Mouse (Mus musculus) forebrain, embryonic 11.5 days (tissue): ENCODE results near the gene Bco1. TPM values are rescaled to one million over a fixed set of nuclear protein-coding genes. Genes with fewer than 3 reads are reported as not detected.

ENCODE experiments used
- ATAC-seq: fragments of 200-750 bp; cut with Nextera tagmentation; replicated peaks from 2 replicates; pipeline ENCODE4 v1.8.0; 2017; ENCODE audit warnings: moderate TSS enrichment; ENCODE audit not compliant: low FRiP score
- DNase-seq: peaks from one replicate; pipeline ENCODE4 v3.0.0-alpha.2; 2017; ENCODE audit warnings: low spot score
- H3K27ac ChIP-seq: fragments of 300-500 bp; sonication (generic); 2 replicates; pipeline ENCODE4 v1.5.1; 2014; ENCODE audit warnings: low read depth, low read length
- H3K27me3 ChIP-seq: fragments of 300-500 bp; sonication (generic); 2 replicates; pipeline ENCODE4 v1.6.1; 2014; ENCODE audit warnings: mild to moderate bottlenecking, low read length, mixed read lengths; ENCODE audit not compliant: control insufficient read depth, insufficient read depth
- H3K36me3 ChIP-seq: fragments of 300-500 bp; sonication (generic); 2 replicates; pipeline ENCODE4 v1.6.1; 2014; ENCODE audit warnings: mild to moderate bottlenecking, low read length, moderate library complexity, mixed read lengths; ENCODE audit not compliant: control insufficient read depth, insufficient read depth
- H3K4me1 ChIP-seq: fragments of 300-500 bp; sonication (generic); replicated peaks from 2 replicates; pipeline ENCODE4 v1.6.1; 2014; ENCODE audit warnings: low read length, mixed read lengths; ENCODE audit not compliant: control insufficient read depth, insufficient read depth
- H3K4me2 ChIP-seq: fragments of 300-500 bp; sonication (generic); 2 replicates; pipeline ENCODE4 v1.6.1; 2014; ENCODE audit warnings: low read depth, mild to moderate bottlenecking, low read length, moderate library complexity, mixed read lengths; ENCODE audit not compliant: severe bottlenecking
- H3K4me3 ChIP-seq: fragments of 300-500 bp; sonication (generic); 2 replicates; pipeline ENCODE4 v1.5.1; 2014; ENCODE audit warnings: low read depth, low read length
- H3K9ac ChIP-seq: fragments of 300-500 bp; sonication (generic); 2 replicates; pipeline ENCODE4 v1.6.1; 2014; ENCODE audit warnings: low read length
- H3K9me3 ChIP-seq: fragments of 300-500 bp; sonication (generic); 2 replicates; pipeline ENCODE4 v1.6.1; 2016; ENCODE audit warnings: low read length, mixed read lengths; ENCODE audit not compliant: control insufficient read depth
- WGBS: fragments of 180-500 bp; shearing (Covaris S2); extraction: QIAGEN DNeasy Blood & Tissue Kit; methylation state at CpG from one replicate; pipeline ENCODE4 v1.1.7; 2014; 5-methylcytosine and 5-hydroxymethylcytosine counted together
- polyA plus RNA-seq: library from polyadenylated mRNA; unstranded; fragments of >200 nt; fragmentation: Nextera tagmentation; extraction: Ambion mirVana; gene quantifications from 2 replicates; pipeline ENCODE4 v1.2.1, GENCODE M21; 2014

Gene Bco1
- polyA plus RNA-seq, 1 experiment from 2014 or later = not detected

DNA sequence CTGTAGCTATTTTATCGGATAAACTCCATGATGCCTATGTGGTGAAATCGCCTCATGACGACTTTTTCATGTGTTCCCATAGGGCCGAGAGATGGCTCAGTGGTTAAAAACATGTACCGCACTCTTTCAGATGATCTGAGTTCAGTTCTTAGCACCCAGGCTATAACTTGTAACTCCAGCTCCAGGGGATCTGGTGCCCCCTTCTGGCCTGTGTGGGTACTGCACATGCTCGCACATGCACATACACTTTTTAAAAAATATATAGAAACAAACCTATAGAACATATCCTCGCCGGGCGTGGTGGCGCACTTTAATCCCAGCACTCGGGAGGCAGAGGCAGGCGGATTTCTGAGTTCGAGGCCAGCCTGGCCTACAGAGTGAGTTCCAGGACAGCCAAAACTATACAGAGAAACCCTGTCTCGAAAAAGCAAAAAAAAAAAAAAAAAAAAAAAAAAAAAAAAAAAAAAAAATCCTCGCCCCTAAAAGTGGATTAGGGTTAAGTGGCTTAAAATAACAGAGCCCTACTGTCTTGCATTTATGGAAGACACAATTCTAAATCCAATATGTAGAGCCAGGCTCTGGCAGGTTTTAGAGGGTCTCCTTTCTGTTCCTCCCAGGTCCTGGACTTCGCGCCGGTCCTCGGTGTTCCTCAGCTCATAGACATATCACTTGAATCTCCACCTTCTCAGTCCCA, 13.5 kb downstream of the Bco1 start:
- ATAC-seq (no peak), DNase-seq (no peak)
- H3K27ac ChIP-seq = no peak overlapping the region
- H3K4me3 ChIP-seq = no peak overlapping the region
- no peak overlapping the region for H3K9ac ChIP-seq
- no peaks in the 10 kb centered on the region for H3K9me3 ChIP-seq
- WGBS = 89% methylated on average over 19 of the region's 19 CpGs
- H3K4me1 ChIP-seq = no peaks in the 10 kb centered on the region
- no peaks in the 10 kb centered on the region for H3K36me3 ChIP-seq
- H3K4me2 ChIP-seq = no peak overlapping the region
- H3K27me3 ChIP-seq = no peaks in the 10 kb centered on the region

DNA sequence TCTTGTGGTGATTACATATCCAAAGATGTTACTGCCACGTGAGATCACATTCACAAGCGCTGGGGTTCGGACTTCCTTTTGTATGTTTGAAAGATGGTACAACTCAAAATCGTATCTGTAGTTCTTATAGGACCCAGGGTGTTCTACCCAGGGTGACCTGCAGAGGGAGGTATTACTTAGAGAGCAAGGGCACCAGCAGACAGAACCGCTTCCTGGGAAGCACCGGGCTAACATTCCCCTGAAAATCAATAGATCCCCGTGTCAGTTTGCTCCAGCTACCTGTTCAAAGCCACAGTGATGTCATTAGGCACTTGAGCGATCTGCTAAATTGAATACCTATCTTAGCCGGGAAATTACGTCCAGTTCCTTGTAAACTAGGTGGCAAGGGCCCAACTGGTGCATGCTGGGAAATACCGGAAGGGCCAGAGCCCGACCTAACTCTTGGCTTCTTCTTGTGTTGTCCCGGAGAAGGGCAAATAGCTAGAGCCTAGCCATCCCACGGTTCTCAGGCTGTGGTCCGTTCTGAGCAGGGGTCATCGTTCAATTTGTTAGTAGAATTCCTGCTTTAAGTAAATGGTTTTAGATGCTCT, 14.2 kb downstream of the Bco1 start:
- Histone ChIP-seq H3K9me3 (no peaks in the 10 kb centered on the region), H3K36me3 (no peaks in the 10 kb centered on the region), H3K9ac (no peak overlapping the region), H3K4me2 (no peak overlapping the region), H3K27me3 (no peaks in the 10 kb centered on the region), H3K27ac (no peak overlapping the region), H3K4me3 (no peak overlapping the region), H3K4me1 (no peaks in the 10 kb centered on the region)
- ATAC-seq (no peak), DNase-seq (peak; percentile 59)
- WGBS = 57% methylated on average over 16 of the region's 16 CpGs

DNA sequence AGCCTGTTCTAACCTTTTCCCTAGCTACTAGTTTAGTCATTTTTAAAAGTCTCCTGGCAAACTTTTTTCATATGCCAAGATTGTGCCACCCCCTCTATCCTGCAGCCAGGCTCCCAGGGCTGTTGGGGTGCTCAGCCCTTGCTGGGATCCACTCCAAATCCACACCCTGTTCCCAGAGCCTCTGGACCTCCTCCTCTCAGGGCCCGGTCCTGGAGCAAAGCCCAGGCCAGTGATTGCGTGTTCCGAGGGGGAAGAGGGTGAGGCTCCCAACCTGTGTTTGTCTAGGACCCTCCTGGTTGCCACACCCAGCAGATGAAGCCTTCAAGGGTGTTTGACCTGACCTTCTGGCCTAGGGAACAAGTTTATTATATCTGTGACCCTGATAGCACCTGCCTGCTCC, 16.0 kb downstream of the Bco1 start:
- H3K4me1 ChIP-seq = 0 out of 2 replicates have a peak, but pooled peaks cover 2% of the 10 kb centered on the region
- H3K9ac ChIP-seq = no peak overlapping the region
- no peak for ATAC-seq
- no peaks in the 10 kb centered on the region for H3K27me3 ChIP-seq
- WGBS = 95% methylated on average over 3 of the region's 3 CpGs
- H3K27ac ChIP-seq = no peak overlapping the region
- no peaks in the 10 kb centered on the region for H3K9me3 ChIP-seq
- no peak overlapping the region for H3K4me2 ChIP-seq
- H3K4me3 ChIP-seq = no peak overlapping the region
- DNase-seq = no peak
- no peaks in the 10 kb centered on the region for H3K36me3 ChIP-seq

DNA sequence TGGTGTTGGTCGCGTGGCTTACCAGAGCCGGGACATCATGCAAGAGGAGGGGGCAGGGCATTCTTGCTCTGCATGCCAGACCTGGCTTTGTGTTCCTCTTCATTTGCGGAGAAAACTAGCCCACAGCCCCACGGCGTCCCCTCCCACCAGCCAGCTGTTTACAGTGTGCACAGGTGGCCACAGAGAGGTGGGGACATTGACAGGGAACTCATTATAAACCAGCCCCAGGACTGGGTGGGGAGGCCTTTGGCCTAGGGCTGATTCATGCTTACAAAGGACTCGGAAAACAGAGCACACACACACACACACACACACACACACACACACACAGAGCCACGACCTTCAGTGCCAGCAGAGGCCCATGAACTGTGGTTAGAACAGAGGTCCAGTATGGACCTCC, 16.6 kb downstream of the Bco1 start:
- Histone ChIP-seq H3K4me1 (0 out of 2 replicates have a peak, but pooled peaks cover 2% of the 10 kb centered on the region), H3K9me3 (no peaks in the 10 kb centered on the region), H3K4me3 (no peak overlapping the region), H3K27me3 (no peaks in the 10 kb centered on the region), H3K27ac (no peak overlapping the region), H3K36me3 (no peaks in the 10 kb centered on the region), H3K9ac (no peak overlapping the region), H3K4me2 (no peak overlapping the region)
- 75% methylated on average over 8 of the region's 8 CpGs for WGBS
- ATAC-seq = no peak
- DNase-seq = no peak

DNA sequence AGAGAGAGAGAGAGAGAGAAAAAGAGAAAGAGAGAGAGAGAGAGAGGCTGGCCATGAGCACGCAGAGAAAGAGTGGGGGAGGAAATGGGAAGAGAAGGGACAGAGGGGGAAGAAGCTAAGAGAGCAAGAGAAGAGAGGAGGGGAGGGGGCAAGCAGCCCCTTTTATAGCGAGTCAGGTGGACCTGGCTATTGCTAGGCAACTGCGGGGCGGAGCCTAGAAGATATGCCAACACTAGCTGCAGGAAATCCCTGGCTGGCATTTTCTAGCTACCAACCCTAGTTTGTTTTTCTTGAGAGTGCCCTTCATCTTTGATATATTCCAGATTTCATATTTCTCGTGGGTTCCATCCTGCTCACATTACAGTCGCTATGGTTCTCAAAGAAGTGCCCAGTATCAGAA, 19.4 kb downstream of the Bco1 start:
- H3K4me1 ChIP-seq = 0 out of 2 replicates have a peak, but pooled peaks cover 2% of the 10 kb centered on the region
- DNase-seq (no peak), ATAC-seq (no peak)
- no peak overlapping the region for H3K27ac ChIP-seq
- no peak overlapping the region for H3K4me2 ChIP-seq
- 48% methylated on average over 6 of the region's 6 CpGs for WGBS
- H3K9me3 ChIP-seq = no peaks in the 10 kb centered on the region
- no peaks in the 10 kb centered on the region for H3K27me3 ChIP-seq
- H3K9ac ChIP-seq = no peak overlapping the region
- H3K4me3 ChIP-seq = no peak overlapping the region
- no peaks in the 10 kb centered on the region for H3K36me3 ChIP-seq

DNA sequence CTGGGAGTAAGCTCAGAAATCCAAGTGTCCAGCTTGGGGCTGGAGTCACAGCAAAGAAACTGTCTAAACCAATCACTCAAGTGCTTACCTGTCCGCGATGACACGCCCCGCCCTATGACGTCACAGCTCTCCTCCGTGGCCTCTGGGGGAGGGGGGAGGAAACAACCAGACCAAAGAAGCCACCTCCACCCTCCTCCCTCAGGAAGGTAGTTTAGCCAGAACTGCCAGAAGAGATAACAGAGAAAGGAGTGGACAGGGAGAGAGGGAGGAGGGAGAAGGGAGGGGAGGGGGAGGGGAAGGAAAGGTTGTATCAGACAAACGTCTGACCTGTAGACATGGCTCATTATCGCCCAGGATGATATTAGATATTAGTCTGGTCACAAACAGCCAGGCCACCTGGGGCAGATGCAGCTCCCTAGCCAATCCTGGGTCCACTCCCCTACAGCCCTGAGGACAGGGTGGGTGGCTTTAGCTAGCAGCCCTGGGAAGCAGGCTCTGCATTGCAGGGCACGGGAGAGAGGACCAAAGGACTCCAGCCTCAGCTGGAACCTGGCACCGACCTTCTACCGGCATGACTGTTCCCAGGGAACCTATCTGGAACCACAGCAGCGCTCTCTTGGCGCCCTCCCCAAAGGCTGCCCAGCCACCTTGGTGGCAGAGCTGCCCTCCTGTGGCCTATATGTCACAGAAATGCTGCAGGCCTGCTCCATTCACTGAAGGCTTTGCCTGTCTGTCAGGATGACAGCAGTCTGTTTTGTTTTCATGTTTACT, 20.2 kb downstream of the Bco1 start:
- Histone ChIP-seq H3K4me2 (peak overlapping the region; percentile 29; the same call in 1 of the 2 replicates), H3K27me3 (no peaks in the 10 kb centered on the region), H3K27ac (no peak overlapping the region), H3K4me1 (0 out of 2 replicates have a peak, but pooled peaks cover 2% of the 10 kb centered on the region), H3K36me3 (no peaks in the 10 kb centered on the region), H3K4me3 (no peak overlapping the region), H3K9me3 (no peaks in the 10 kb centered on the region), H3K9ac (no peak overlapping the region)
- ATAC-seq = no peak
- DNase-seq = no peak
- WGBS = 12% methylated on average over 13 of the region's 13 CpGs

DNA sequence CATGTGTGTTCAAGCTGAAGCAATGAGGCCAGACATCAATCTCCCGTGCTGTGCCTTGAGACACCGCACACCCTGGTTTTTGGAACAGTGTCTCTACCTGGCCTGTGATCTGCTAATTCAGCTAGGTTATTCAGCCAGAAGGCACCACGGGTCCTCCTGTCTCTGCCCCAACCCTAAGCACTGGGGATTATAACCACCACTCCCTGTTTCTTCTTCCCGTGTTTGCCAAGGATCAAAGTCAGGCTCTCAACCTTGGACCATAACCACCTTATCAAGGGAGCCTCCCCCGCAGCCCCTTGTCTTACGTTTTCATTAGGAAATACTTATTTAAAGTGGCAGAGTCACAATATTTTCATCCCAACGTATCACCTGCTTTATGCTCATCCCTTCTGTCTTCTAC, 20.9 kb downstream of the Bco1 start:
- ATAC-seq (no peak), DNase-seq (no peak)
- Histone ChIP-seq H3K9me3 (no peaks in the 10 kb centered on the region), H3K36me3 (no peaks in the 10 kb centered on the region), H3K4me3 (no peak overlapping the region), H3K27ac (no peak overlapping the region), H3K27me3 (no peaks in the 10 kb centered on the region), H3K4me2 (no peak overlapping the region), H3K4me1 (0 out of 2 replicates have a peak, but pooled peaks cover 2% of the 10 kb centered on the region), H3K9ac (no peak overlapping the region)
- 72% methylated on average over 7 of the region's 7 CpGs for WGBS

DNA sequence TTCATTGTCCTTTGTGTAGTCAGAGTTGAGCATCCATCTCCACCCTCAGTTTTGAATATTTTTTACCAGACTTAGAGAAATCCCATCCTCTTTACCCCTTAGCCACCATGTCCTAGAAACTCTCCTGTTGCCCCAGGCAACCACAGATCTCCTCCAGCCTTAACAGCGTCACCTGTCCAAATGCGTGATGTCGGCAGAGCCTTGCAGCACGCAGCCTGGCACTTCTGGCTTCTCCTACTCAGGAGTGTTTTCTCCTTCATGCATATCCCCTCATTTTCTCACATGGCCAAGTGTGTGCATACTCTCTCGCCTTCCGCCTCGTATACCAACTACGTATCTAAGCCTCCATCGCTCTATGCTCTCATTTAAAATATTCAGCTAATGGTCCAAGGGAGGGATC, 22.8 kb downstream of the Bco1 start:
- H3K4me3 ChIP-seq = no peak overlapping the region
- no peak for DNase-seq

More for the DNA sequence above, 22.8 kb downstream of the Bco1 start:
- no peak overlapping the region for H3K27ac ChIP-seq
- no peak overlapping the region for H3K4me2 ChIP-seq
- no peak overlapping the region for H3K9ac ChIP-seq
- 93% methylated on average over 9 of the region's 9 CpGs for WGBS
- H3K4me1 ChIP-seq = 0 out of 2 replicates have a peak, but pooled peaks cover 2% of the 10 kb centered on the region
- no peaks in the 10 kb centered on the region for H3K27me3 ChIP-seq
- H3K36me3 ChIP-seq = no peaks in the 10 kb centered on the region
- ATAC-seq = no peak
- H3K9me3 ChIP-seq = no peaks in the 10 kb centered on the region
